13 mouse cellular contexts compared by ENCODE assay signal in the genomic region with DNA sequence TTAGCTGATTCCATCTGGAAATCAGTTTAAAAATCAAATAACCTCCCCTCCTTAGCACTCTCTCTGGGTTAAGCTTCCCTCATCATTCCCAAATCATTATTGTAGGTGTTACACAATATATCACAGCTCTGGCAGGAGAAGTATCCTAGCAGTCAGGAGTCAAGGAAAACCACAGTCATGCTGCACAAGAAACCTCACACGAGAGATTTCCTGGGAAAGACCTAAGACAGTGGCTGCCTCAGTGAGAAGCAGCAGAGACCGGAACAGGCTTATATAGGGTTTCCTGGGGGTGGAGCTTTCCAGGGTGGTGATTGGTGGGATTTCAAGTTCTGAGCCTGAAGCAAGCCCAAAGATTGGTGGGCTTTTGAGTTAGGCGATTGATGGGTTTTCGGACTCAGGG.
"Had no signal": no experiment of that assay in that cellular context is flagged by ENCODE, and none has a peak within 500 bp of the region (broad histone marks: within the 10 kb centered on the region; RNA-seq: fewer than 3 reads in every experiment).

No protein-coding gene starts in this region.

- DNase-seq: retina, postnatal 1 day; right cerebral cortex, adult 18-20 months; right cerebral cortex, postnatal 14 days; right cerebral cortex, postnatal 25 days; right cerebral cortex, postnatal 4 days; spleen, adult 18-20 months; thymus, adult 18-20 months; thymus, adult 2 months; thymus, postnatal 14 days; thymus, postnatal 25 days; thymus, postnatal 36 days had no signal

- H3K27ac ChIP-seq: neural tube, embryonic 15.5 days had no signal

- H3K4me3 ChIP-seq: neural tube, embryonic 15.5 days; stomach, embryonic 15.5 days had no signal
